Mouse (Mus musculus) heart, postnatal 0 days (tissue): Measurements from ENCODE around the gene Wasf2.

Experiments
- CTCF ChIP-seq: IDR thresholded peaks from 2 replicates; pipeline ENCODE4 v1.5.1; 2016; ENCODE audit warnings: antibody characterized with exemption, control low read depth, low read depth
- EP300 ChIP-seq: IDR thresholded peaks from 2 replicates; pipeline ENCODE4 v1.6.1; 2016; ENCODE audit warnings: antibody characterized with exemption, low read depth

DNA sequence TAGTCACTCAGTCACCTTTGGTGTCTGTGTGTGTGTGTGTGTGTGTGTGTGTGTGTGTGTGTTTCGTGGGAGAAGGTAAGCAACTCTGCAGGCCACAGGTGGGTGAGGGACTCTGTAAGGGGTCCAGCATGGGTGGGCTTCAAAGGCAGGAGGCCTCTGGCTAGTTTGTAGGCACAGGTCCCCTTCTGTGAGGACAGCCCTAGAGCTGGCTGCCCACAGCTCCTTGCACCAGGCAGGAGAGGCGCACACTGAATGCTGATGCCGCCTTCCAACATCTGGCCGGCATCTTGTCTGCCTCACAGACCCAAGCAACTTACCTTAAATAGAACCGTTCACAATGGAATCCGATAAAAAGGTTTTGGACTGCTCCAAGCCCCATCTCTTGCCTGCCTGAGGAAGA is 69.4 kb downstream of the Wasf2 start:
- TF ChIP-seq CTCF (no peak), EP300 (no peak)
